Mouse (Mus musculus): ENCODE measurements around the gene Fmo2.

Fmo2 gene

GRCm38 (mm10) chr1:162888646-162889045, 9.9 kb downstream of the Fmo2 start:
- DNase-seq: no peak

GRCm38 (mm10) chr1:162887644-162888043, 10.9 kb downstream of the Fmo2 start:
- no peak for DNase-seq

- DNase-seq: no peak
Observed at GRCm38 (mm10) chr1:162886138-162886816, 12.2 kb downstream of the Fmo2 start.

- DNase-seq: no peak
Observed at GRCm38 (mm10) chr1:162882681-162883080, 15.8 kb downstream of the Fmo2 start.

GRCm38 (mm10) chr1:162879595-162880369, 18.7 kb downstream of the Fmo2 start:
- DNase-seq: no peak

- DNase-seq: no peak
Observed at GRCm38 (mm10) chr1:162875091-162875490, 23.4 kb downstream of the Fmo2 start.

- DNase-seq: no peak
Observed at GRCm38 (mm10) chr1:162871701-162872311, 26.7 kb downstream of the Fmo2 start.

- no peak for DNase-seq
Observed at GRCm38 (mm10) chr1:162870978-162871377, 27.5 kb downstream of the Fmo2 start.

GRCm38 (mm10) chr1:162867396-162867795, 31.1 kb downstream of the Fmo2 start:
- DNase-seq: no peak

GRCm38 (mm10) chr1:162866280-162866681, 32.2 kb downstream of the Fmo2 start, which contains the start of gene Fmo1:
TSS of gene Fmo1 (minus strand) at chr1:162866610.
- DNase-seq: no peak

GRCm38 (mm10) chr1:162865493-162865830, 33.1 kb downstream of the Fmo2 start:
- DNase-seq: no peak

GRCm38 (mm10) chr1:162864816-162865492, 33.6 kb downstream of the Fmo2 start:
- DNase-seq: no peak

GRCm38 (mm10) chr1:162864279-162864678, 34.2 kb downstream of the Fmo2 start:
- no peak for DNase-seq

GRCm38 (mm10) chr1:162863579-162863978, 34.9 kb downstream of the Fmo2 start:
- no peak for DNase-seq

GRCm38 (mm10) chr1:162862328-162862727, 36.2 kb downstream of the Fmo2 start:
- no peak for DNase-seq

GRCm38 (mm10) chr1:162859996-162860605, 38.4 kb downstream of the Fmo2 start:
- DNase-seq: no peak

GRCm38 (mm10) chr1:162859545-162859976, 39.0 kb downstream of the Fmo2 start:
- DNase-seq: no peak

- no peak for DNase-seq
Observed at GRCm38 (mm10) chr1:162858748-162859130, 39.8 kb downstream of the Fmo2 start.

- no peak for DNase-seq
Observed at GRCm38 (mm10) chr1:162857766-162858747, 40.5 kb downstream of the Fmo2 start.

GRCm38 (mm10) chr1:162853812-162854482, 44.6 kb downstream of the Fmo2 start:
- no peak for DNase-seq

GRCm38 (mm10) chr1:162847554-162847953, 51.0 kb downstream of the Fmo2 start:
- no peak for DNase-seq

Measured in thymus, adult 18-20 months (tissue).